In the genomic region with DNA sequence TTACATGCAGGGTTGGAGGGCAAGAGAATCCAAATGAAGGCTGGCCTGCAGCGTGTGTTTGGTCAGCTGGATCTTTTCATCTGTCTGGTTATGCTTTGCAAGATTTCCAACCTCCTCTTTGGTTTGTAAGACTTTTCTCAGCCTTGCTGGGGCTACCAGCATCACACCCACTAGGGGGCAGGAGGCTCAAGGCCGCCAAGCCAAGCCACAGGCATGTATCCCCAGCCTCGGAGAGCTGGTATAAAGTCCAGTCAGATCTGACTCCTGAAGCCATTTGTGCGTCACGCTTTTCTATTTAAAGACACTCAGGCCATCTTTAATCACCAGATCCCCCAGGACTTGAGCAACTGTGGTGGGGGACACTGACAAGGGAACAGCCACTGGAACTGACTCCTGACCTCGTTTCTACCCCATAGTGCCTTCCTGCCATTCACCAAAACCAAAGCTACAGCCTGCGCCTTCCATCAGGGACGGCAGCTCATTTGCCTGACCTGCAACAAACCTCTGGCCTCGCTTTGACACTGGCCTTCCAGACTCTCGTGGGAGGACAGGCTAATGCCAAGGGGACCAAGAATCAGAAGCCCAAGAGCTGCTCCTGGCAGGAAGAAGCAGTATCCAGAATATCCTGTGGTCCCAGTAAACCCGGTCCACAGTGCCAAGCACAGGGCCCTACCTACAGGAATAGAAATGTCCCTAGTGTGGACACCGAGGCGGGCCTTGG, we compare ENCODE assay signal across 8 mouse cellular contexts. TPM values are rescaled to one million over a fixed set of nuclear protein-coding genes. Genes with fewer than 3 reads are reported as not detected.
DNase-seq lines count a peak whose midpoint lies in the region; ATAC-seq and TF ChIP-seq lines count a peak whose summit lies in the region.

No protein-coding gene starts in this region.

- WGBS in kidney, embryonic 15.5 days: 27% methylated on average over 13 of the region's 13 CpGs
- 26% methylated on average over 13 of the region's 13 CpGs for WGBS in lung, adult 2 months

- peaks cover 41% of the 10 kb centered on the region for H3K4me1 ChIP-seq in kidney, embryonic 15.5 days
- H3K4me1 ChIP-seq in lung, adult 2 months (ENCODE audit: control insufficient read depth, insufficient read depth, low read length): peaks cover 32% of the 10 kb centered on the region

- no peak overlapping the region for H3K9ac ChIP-seq in kidney, embryonic 15.5 days

- H3K36me3 ChIP-seq in kidney, embryonic 15.5 days: peaks cover 13% of the 10 kb centered on the region

- no peak for TF ChIP-seq POLR2A in lung, adult 2 months (IDR thresholded peaks at IDR 0.05; ENCODE audit: borderline replicate concordance, extremely low read depth, low read depth, low read length)

- no peaks in the 10 kb centered on the region for H3K27me3 ChIP-seq in kidney, embryonic 15.5 days

- H3K4me2 ChIP-seq in kidney, embryonic 15.5 days: peak overlapping the region; percentile 12; the same call in 1 of the 2 replicates

- ATAC-seq in kidney, embryonic 15.5 days (replicated peaks; ENCODE audit: low FRiP score): peak; percentile 81

- no peak overlapping the region for H3K4me3 ChIP-seq in kidney, embryonic 15.5 days (replicated peaks)
- H3K4me3 ChIP-seq in lung, adult 2 months (replicated peaks; ENCODE audit: extremely low read depth, low read depth, low read length): no peak overlapping the region

- DNase-seq in A20 (ENCODE audit: low read depth, low spot score): peak; percentile 66
- peak; percentile 92 for DNase-seq in NIH3T3 (ENCODE audit: low read depth)
- peak; percentile 87 for DNase-seq in cerebellum, adult 9-11 months
- peak; percentile 91 to 92 for DNase-seq in heart, adult 18-20 months
- DNase-seq in lung, adult 2 months: peak; percentile 77
- peak; percentile 62 for DNase-seq in retina, postnatal 1 day
- peak; percentile 86 for DNase-seq in urinary bladder, postnatal 14 days (ENCODE audit: low spot score)

- H3K9me3 ChIP-seq in kidney, embryonic 15.5 days (replicated peaks): no peaks in the 10 kb centered on the region

- H3K27ac ChIP-seq in kidney, embryonic 15.5 days: peak overlapping the region; percentile 84

- TF ChIP-seq CTCF in lung, adult 2 months (IDR thresholded peaks at IDR 0.05; ENCODE audit: insufficient read depth, low read length): peak; percentile 86

RNA-seq across cellular contexts. Expression of a gene that starts 49.7 kb away (rescaled TPM):
- total RNA-seq in heart, adult 18-20 months (2021): 10 to 100 TPM; 32.4 to 33.2 TPM
- 43.6 and 44.4 TPM in 2 replicates for polyA plus RNA-seq in kidney, embryonic 15.5 days (2015; fragmentation: Nextera tagmentation; extraction: Ambion mirVana)
- polyA plus RNA-seq in lung, adult 2 months (2012; rRNA removed): 11.0 and 12.2 TPM in 2 replicates

RNA-seq across cellular contexts. Expression of a gene that starts 49.7 kb away (rescaled TPM):
- 10 to 100 TPM; 60.0 to 60.9 TPM for total RNA-seq in heart, adult 18-20 months (2021)
- polyA plus RNA-seq in kidney, embryonic 15.5 days (2015; fragmentation: Nextera tagmentation; extraction: Ambion mirVana): 30.2 and 33.1 TPM in 2 replicates
- polyA plus RNA-seq in lung, adult 2 months (2012; rRNA removed): 40.9 and 50.1 TPM in 2 replicates
